Comparison of ENCODE assay signal across 8 mouse cellular contexts in the genomic region with DNA sequence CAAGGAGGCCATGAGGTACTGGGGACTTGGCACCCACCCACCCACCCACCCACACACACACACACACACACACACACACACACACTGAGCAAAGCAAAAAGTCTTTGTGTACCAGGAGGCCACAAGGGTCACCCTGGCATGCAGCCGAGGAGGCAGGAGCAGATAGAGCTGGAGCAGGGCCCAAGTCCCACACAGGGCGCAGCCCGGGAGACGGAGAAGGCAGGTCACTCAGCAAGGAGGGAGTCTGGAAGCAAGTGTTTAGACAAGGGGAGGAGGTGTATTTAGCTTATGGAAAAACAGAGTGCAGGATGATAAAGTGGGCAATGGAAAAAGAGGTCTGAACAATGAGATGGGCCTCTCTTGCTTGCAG. TPM values are rescaled to one million over a fixed set of nuclear protein-coding genes. Genes with fewer than 3 reads are reported as not detected.
DNase-seq lines count a peak whose midpoint lies in the region; ATAC-seq lines count a peak whose summit lies in the region.

No protein-coding gene starts in this region.

- peaks cover 5% of the 10 kb centered on the region; the same call in 1 of the 2 replicates for H3K4me1 ChIP-seq in intestine, embryonic 15.5 days (replicated peaks)

- H3K27me3 ChIP-seq in intestine, embryonic 15.5 days (replicated peaks): no peaks in the 10 kb centered on the region

- no peak overlapping the region for H3K9ac ChIP-seq in intestine, embryonic 15.5 days

- H3K4me2 ChIP-seq in intestine, embryonic 15.5 days (replicated peaks): no peak overlapping the region

- peak overlapping the region; percentile 44; the same call in 1 of the 2 replicates for H3K27ac ChIP-seq in intestine, embryonic 15.5 days

- H3K9me3 ChIP-seq in intestine, embryonic 15.5 days: no peaks in the 10 kb centered on the region

- 32% methylated on average over 4 of the region's 4 CpGs for WGBS in intestine, embryonic 15.5 days

- peak; percentile 23 to 40 for DNase-seq in heart, adult 18-20 months
- no peak for DNase-seq in heart, adult 8-10 months (ENCODE audit: low spot score)
- peak; percentile 8 for DNase-seq in right cerebral cortex, postnatal 14 days
- no peak for DNase-seq in right cerebral cortex, adult 2 months (ENCODE audit: low spot score in 2 of 2)
- peak; percentile 81 for DNase-seq in testis, postnatal 14 days (ENCODE audit: low spot score)
- DNase-seq in thymus, adult 18-20 months: no peak
- no peak for DNase-seq in left cerebral cortex, postnatal 25 days (ENCODE audit: low spot score in 2 of 2)

- peak; percentile 72 for ATAC-seq in intestine, embryonic 15.5 days

- no peaks in the 10 kb centered on the region for H3K36me3 ChIP-seq in intestine, embryonic 15.5 days

- intact Hi-C loops in left cerebral cortex, postnatal 25 days (cut with DNase I): no loop called here

- no peak overlapping the region for H3K4me3 ChIP-seq in intestine, embryonic 15.5 days (replicated peaks)

RNA-seq across cellular contexts. Expression of a gene that starts 48.1 kb away (rescaled TPM):
- total RNA-seq in heart, adult 18-20 months (2021): 1 to 10 TPM; 8.2 to 8.5 TPM
- total RNA-seq in heart, adult 8-10 months (2022): 10 to 100 TPM; 10.1 to 14.5 (median 12.3) TPM
- polyA plus RNA-seq in intestine, embryonic 15.5 days (2015; fragmentation: Nextera tagmentation; extraction: Ambion mirVana): 4.3 and 4.5 TPM in 2 replicates
- 10 to 100 TPM; 49.4 to 55.7 TPM for total RNA-seq in left cerebral cortex, postnatal 25 days (2021)

Comparison
In these comparisons a context has a peak if more than half of its experiments do, and no peak if none do; other contexts are left out.
1. DNase-seq: peak in heart, adult 18-20 months (2 of 2), right cerebral cortex, postnatal 14 days (single experiment) and testis, postnatal 14 days (single experiment); none in heart, adult 8-10 months (single experiment), right cerebral cortex, adult 2 months (0 of 2), thymus, adult 18-20 months (0 of 2) and left cerebral cortex, postnatal 25 days (0 of 2).